Mouse (Mus musculus) stomach, adult 2 months (tissue): Measurements from ENCODE around the gene Slc9a8. TPM values are rescaled to one million over a fixed set of nuclear protein-coding genes. Genes with fewer than 3 reads are reported as not detected.

Source experiments
- polyA plus RNA-seq: library from polyadenylated mRNA; depleted of rRNA; stranded (reverse); fragments of >200 nt; gene quantifications from 2 replicates; pipeline ENCODE4 v1.2.3, GENCODE M21; 2012; rRNA removed

The Slc9a8 gene
- polyA plus RNA-seq: 18.0 and 21.4 TPM in 2 replicates

DNA sequence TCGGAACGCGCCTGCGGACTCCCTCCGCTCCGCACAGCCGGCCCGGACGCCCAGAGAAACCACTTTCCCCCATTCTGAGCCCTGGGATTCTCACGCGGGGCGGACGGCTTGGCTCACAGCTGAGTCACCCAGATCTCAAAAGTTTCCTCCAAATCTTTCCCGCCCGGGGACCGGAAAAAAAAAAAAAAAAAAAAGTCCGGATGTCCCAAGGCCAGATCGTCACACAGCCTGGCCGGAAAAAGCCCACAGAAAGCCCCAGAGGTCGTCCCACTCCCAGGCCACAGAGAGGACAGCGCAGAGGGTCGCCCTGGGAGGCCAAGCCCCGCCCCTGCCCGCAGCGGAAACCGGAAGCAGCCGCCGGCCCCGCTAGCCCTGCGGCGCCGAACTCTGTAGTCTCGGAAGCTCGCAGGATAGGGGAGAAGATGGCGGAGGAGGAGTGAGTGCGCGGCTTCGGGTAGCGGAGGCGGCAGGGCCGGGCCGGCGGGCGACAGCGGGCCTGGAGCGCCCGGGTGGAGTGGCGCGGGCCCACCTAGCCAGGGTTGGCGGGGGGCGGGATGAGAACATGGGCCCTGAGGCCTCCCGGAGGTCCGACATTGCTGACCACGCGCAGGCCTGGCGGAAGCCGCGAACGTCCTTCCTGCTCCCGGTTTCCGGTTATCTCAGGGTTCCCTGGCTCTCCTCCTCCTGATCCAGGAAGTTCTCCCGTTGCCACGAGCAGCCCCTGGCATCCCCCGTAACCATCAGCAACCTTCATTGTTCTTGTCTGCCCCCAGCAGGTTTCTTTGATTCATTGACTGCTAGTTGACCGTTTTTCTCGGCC lies at the start of gene Slc9a8:
Gene Slc9a8, plus strand, starts transcription at position 383 of the 820 bp plus-strand sequence.

DNA sequence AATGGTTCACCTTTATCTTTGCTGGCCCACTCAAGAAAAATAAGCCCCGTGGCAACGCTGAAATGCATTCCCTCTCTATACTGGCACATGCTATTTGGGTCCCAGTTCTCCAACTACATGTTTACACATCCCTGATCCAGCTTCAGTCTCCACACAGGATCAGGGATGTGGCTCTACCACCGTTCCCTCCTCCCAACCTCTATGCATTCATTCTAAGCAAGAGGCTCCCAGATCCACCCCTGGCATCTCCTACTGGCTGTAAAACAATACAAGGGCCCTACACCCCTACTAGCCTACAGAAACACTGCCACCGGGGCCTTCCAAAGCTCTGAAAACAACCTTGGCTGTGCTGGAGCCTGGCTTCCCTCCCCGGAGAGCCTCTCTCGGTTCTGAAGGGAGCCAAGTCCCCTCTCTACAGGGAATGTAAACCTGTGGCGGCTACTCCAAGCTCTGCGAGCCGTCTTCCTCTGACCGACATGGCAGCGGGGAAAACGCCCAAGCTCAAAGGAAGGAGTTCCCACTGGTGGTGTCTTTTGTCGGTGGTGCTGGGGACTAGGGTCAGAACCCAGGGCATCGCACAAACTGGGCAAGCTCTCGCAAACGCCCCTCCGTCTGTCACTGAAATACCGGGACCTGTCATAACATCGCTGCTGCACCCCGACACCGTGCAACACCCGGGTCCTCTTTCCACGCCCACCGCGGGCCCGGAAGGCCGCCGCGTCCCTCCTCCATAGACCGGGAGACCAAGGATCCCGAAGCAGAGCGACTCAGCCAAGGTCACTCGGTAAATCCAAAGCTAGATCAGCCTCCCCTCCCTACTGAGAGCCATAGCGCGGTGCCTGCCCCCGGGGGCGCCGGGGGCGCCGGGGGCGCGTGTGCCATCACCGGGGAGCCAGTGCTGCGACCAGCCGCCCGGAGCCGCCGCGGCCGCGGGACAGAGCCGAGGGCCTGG lies 70.5 kb downstream of the Slc9a8 start, which contains the start of gene Rnf114:
Gene Rnf114, plus strand, starts transcription at position 889 of the 952 bp plus-strand sequence.

DNA sequence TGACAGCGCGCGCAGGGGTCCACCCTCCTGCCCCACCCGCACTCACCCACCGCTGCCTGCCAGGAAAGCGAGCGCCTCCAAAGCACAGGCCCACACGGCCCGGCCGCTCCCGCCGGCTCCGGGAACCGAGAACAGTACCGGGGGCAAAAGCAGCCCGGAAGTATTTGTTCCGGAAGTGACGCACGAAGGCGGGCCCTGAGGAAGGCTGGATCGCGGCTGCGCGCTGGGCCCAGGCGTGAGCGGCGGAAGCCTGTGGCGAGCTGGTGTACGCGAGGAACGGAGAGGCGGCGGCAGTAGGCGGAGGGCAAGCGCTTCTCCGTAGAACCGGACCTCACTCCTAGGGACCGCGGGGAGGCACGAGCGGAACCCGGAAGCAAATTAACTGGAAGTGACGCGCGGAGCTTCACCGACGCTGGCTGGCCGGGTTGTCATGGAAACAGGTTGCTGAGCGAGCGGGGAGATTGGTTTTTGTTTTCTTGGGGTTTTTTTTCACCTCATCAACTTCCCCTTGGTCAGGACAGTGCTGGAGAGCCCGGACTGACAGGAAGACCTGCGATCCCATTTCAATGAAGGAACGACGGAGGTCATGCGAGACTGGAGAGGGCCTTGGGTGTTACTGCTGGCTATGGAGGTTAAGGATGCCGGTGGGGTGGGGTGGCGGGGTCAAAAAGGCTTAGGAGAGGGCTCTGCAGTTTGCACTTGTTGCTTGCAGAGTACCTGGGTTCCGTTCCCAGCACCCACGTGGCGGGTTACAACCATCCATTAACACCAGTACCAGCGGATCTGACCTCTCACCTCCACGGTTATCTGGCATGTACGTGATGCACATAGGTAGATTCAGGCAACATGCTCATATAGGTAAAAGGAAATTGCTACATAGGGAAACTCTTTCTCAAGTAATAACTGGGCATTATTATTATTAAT lies 71.5 kb downstream of the Slc9a8 start, which contains the start of gene Spata2:
Gene Spata2, minus strand, starts transcription at position 175 of the 924 bp plus-strand sequence.

Other genes with a start within 250 kb of the Slc9a8 start
- gene Kcnb1, start 231.6 kb upstream of the Slc9a8 start, polyA plus RNA-seq: 1.8 and 2.1 TPM in 2 replicates
- 17.2 and 27.6 TPM in 2 replicates for gene Ptgis, start 181.1 kb upstream of the Slc9a8 start, polyA plus RNA-seq
- gene B4galt5, start 72.5 kb upstream of the Slc9a8 start, polyA plus RNA-seq: 3.5 and 4.7 TPM in 2 replicates
- gene Rnf114, start 70.9 kb downstream of the Slc9a8 start, polyA plus RNA-seq: 32.3 and 33.0 TPM in 2 replicates
- gene Spata2, start 71.2 kb downstream of the Slc9a8 start, polyA plus RNA-seq: 14.8 and 15.5 TPM in 2 replicates
- 14.6 and 19.5 TPM in 2 replicates for gene Snai1, start 116.5 kb downstream of the Slc9a8 start, polyA plus RNA-seq
- 102 and 137 TPM in 2 replicates for gene Ube2v1, start 210.4 kb downstream of the Slc9a8 start, polyA plus RNA-seq
- gene Gm20431, start 239.8 kb downstream of the Slc9a8 start, polyA plus RNA-seq: 27.4 TPM in 1 of 2 replicates, not detected in the other